Mouse (Mus musculus): Measurements from ENCODE around the gene Psma3. TPM values are rescaled to one million over a fixed set of nuclear protein-coding genes. Genes with fewer than 3 reads are reported as not detected.
A peak's percentile ranks its signal among the peaks of the same experiment; 100 is the strongest.

The Psma3 gene
- polyA plus RNA-seq (2014; fragmentation: Nextera tagmentation; extraction: Ambion mirVana), result 628 and 652 TPM in 2 replicates

GRCm38 (mm10) chr12:70974441-70975266 is at the start of gene Psma3:
Gene Psma3, plus strand, starts transcription at chr12:70974621.
- Histone ChIP-seq H3K4me1 (ENCODE audit: control insufficient read depth, insufficient read depth, low read length) (peaks cover 3% of the 10 kb centered on the region; the same call in 1 of the 2 replicates), H3K9me3 (ENCODE audit: control insufficient read depth, low read length) (no peaks in the 10 kb centered on the region), H3K27ac (replicated peaks; ENCODE audit: low read depth, low read length) (peak within 1 kb of the TSS; percentile 93), H3K9ac (ENCODE audit: low read length) (peak within 1 kb of the TSS; percentile 93), H3K4me2 (ENCODE audit: low read depth, severe bottlenecking) (peak within 1 kb of the TSS; percentile 66), H3K27me3 (ENCODE audit: control insufficient read depth, insufficient read depth, low read length) (no peaks in the 10 kb centered on the region), H3K4me3 (ENCODE audit: low read depth, low read length) (peak within 1 kb of the TSS; percentile 86), H3K36me3 (ENCODE audit: control insufficient read depth, insufficient read depth, low read length) (peaks cover 6% of the 10 kb centered on the region; the same call in 1 of the 2 replicates)
- WGBS, result under 1% methylated on average over 71 of the region's 71 CpGs
- ATAC-seq (ENCODE audit: insufficient number of reproducible peaks, low FRiP score, low TSS enrichment, low read depth), result peak; percentile 98
- peak; percentile 91 for DNase-seq (ENCODE audit: low spot score)

GRCm38 (mm10) chr12:70929781-70930180 is 44.6 kb upstream of the Psma3 start:
- no peak for DNase-seq (ENCODE audit: low spot score)
- H3K4me1 ChIP-seq (ENCODE audit: control insufficient read depth, insufficient read depth, low read length), result no peaks in the 10 kb centered on the region
- H3K4me2 ChIP-seq (ENCODE audit: low read depth, severe bottlenecking), result no peak overlapping the region
- no peaks in the 10 kb centered on the region for H3K9me3 ChIP-seq (ENCODE audit: control insufficient read depth, low read length)
- H3K36me3 ChIP-seq (ENCODE audit: control insufficient read depth, insufficient read depth, low read length), result no peaks in the 10 kb centered on the region
- H3K4me3 ChIP-seq (ENCODE audit: low read depth, low read length), result no peak overlapping the region
- WGBS, result 89% methylated on average over 4 of the region's 4 CpGs
- no peak overlapping the region for H3K9ac ChIP-seq (ENCODE audit: low read length)
- no peak overlapping the region for H3K27ac ChIP-seq (replicated peaks; ENCODE audit: low read depth, low read length)
- no peaks in the 10 kb centered on the region for H3K27me3 ChIP-seq (ENCODE audit: control insufficient read depth, insufficient read depth, low read length)
- ATAC-seq (ENCODE audit: insufficient number of reproducible peaks, low FRiP score, low TSS enrichment, low read depth), result no peak

- DNase-seq (ENCODE audit: low spot score), result peak; percentile 28
- H3K4me1 ChIP-seq (ENCODE audit: control insufficient read depth, insufficient read depth, low read length), result no peaks in the 10 kb centered on the region
- H3K9ac ChIP-seq (ENCODE audit: low read length), result peak overlapping the region; percentile 59
- H3K9me3 ChIP-seq (ENCODE audit: control insufficient read depth, low read length), result no peaks in the 10 kb centered on the region
- peak overlapping the region; percentile 75 for H3K4me3 ChIP-seq (ENCODE audit: low read depth, low read length)
- peak overlapping the region; percentile 32 for H3K4me2 ChIP-seq (ENCODE audit: low read depth, severe bottlenecking)
- H3K27me3 ChIP-seq (ENCODE audit: control insufficient read depth, insufficient read depth, low read length), result no peaks in the 10 kb centered on the region
- H3K27ac ChIP-seq (replicated peaks; ENCODE audit: low read depth, low read length), result peak overlapping the region; percentile 87
- no peak for ATAC-seq (ENCODE audit: insufficient number of reproducible peaks, low FRiP score, low TSS enrichment, low read depth)
- WGBS, result 24% methylated on average over 10 of the region's 12 CpGs
- no peaks in the 10 kb centered on the region; the same call in 1 of the 2 replicates for H3K36me3 ChIP-seq (ENCODE audit: control insufficient read depth, insufficient read depth, low read length)
Observed at GRCm38 (mm10) chr12:70937150-70937549, 37.3 kb upstream of the Psma3 start.

GRCm38 (mm10) chr12:70937571-70938384 is 36.6 kb upstream of the Psma3 start, which contains the start of gene Actr10:
Gene Actr10, plus strand, starts transcription at chr12:70937857.
- H3K36me3 ChIP-seq (ENCODE audit: control insufficient read depth, insufficient read depth, low read length), result no peaks in the 10 kb centered on the region; the same call in 1 of the 2 replicates
- peak within 1 kb of the TSS; percentile 58 for H3K4me2 ChIP-seq (ENCODE audit: low read depth, severe bottlenecking)
- no peaks in the 10 kb centered on the region for H3K27me3 ChIP-seq (ENCODE audit: control insufficient read depth, insufficient read depth, low read length)
- under 1% methylated on average over 59 of the region's 59 CpGs for WGBS
- ATAC-seq (ENCODE audit: insufficient number of reproducible peaks, low FRiP score, low TSS enrichment, low read depth), result peak; percentile 95
- DNase-seq (ENCODE audit: low spot score), result peak; percentile 98
- peak within 1 kb of the TSS; percentile 75 for H3K4me3 ChIP-seq (ENCODE audit: low read depth, low read length)
- H3K9ac ChIP-seq (ENCODE audit: low read length), result peak within 1 kb of the TSS; percentile 85
- H3K9me3 ChIP-seq (ENCODE audit: control insufficient read depth, low read length), result no peaks in the 10 kb centered on the region
- no peaks in the 10 kb centered on the region for H3K4me1 ChIP-seq (ENCODE audit: control insufficient read depth, insufficient read depth, low read length)
- peak within 1 kb of the TSS; percentile 87 for H3K27ac ChIP-seq (replicated peaks; ENCODE audit: low read depth, low read length)

GRCm38 (mm10) chr12:70940806-70941205 is 33.6 kb upstream of the Psma3 start:
- no peaks in the 10 kb centered on the region; the same call in 1 of the 2 replicates for H3K36me3 ChIP-seq (ENCODE audit: control insufficient read depth, insufficient read depth, low read length)
- H3K9ac ChIP-seq (ENCODE audit: low read length), result no peak overlapping the region
- no peak overlapping the region for H3K27ac ChIP-seq (replicated peaks; ENCODE audit: low read depth, low read length)
- no peaks in the 10 kb centered on the region for H3K9me3 ChIP-seq (ENCODE audit: control insufficient read depth, low read length)
- H3K4me2 ChIP-seq (ENCODE audit: low read depth, severe bottlenecking), result no peak overlapping the region
- 97% methylated on average over 7 of the region's 7 CpGs for WGBS
- DNase-seq (ENCODE audit: low spot score) (no peak), ATAC-seq (ENCODE audit: insufficient number of reproducible peaks, low FRiP score, low TSS enrichment, low read depth) (no peak)
- H3K27me3 ChIP-seq (ENCODE audit: control insufficient read depth, insufficient read depth, low read length), result no peaks in the 10 kb centered on the region
- no peaks in the 10 kb centered on the region for H3K4me1 ChIP-seq (ENCODE audit: control insufficient read depth, insufficient read depth, low read length)
- no peak overlapping the region for H3K4me3 ChIP-seq (ENCODE audit: low read depth, low read length)

GRCm38 (mm10) chr12:70944181-70944580 is 30.2 kb upstream of the Psma3 start:
- Histone ChIP-seq H3K27me3 (ENCODE audit: control insufficient read depth, insufficient read depth, low read length) (no peaks in the 10 kb centered on the region), H3K4me3 (ENCODE audit: low read depth, low read length) (no peak overlapping the region), H3K9me3 (ENCODE audit: control insufficient read depth, low read length) (no peaks in the 10 kb centered on the region), H3K4me2 (ENCODE audit: low read depth, severe bottlenecking) (no peak overlapping the region), H3K27ac (replicated peaks; ENCODE audit: low read depth, low read length) (no peak overlapping the region), H3K9ac (ENCODE audit: low read length) (no peak overlapping the region), H3K36me3 (ENCODE audit: control insufficient read depth, insufficient read depth, low read length) (peaks cover 2% of the 10 kb centered on the region; the same call in 1 of the 2 replicates), H3K4me1 (ENCODE audit: control insufficient read depth, insufficient read depth, low read length) (no peaks in the 10 kb centered on the region)
- DNase-seq (ENCODE audit: low spot score) (no peak), ATAC-seq (ENCODE audit: insufficient number of reproducible peaks, low FRiP score, low TSS enrichment, low read depth) (no peak)
- WGBS, result 90% methylated on average over 5 of the region's 5 CpGs

- H3K27me3 ChIP-seq (ENCODE audit: control insufficient read depth, insufficient read depth, low read length), result no peaks in the 10 kb centered on the region
- no peak for ATAC-seq (ENCODE audit: insufficient number of reproducible peaks, low FRiP score, low TSS enrichment, low read depth)
- 95% methylated on average over 10 of the region's 10 CpGs for WGBS
Observed at GRCm38 (mm10) chr12:70946585-70947256, 27.7 kb upstream of the Psma3 start.

GRCm38 (mm10) chr12:70958640-70959039 is 15.8 kb upstream of the Psma3 start:
- no peak overlapping the region for H3K4me2 ChIP-seq (ENCODE audit: low read depth, severe bottlenecking)
- no peak overlapping the region for H3K4me3 ChIP-seq (ENCODE audit: low read depth, low read length)
- 85% methylated on average over 4 of the region's 4 CpGs for WGBS
- no peak overlapping the region for H3K27ac ChIP-seq (replicated peaks; ENCODE audit: low read depth, low read length)
- no peaks in the 10 kb centered on the region for H3K4me1 ChIP-seq (ENCODE audit: control insufficient read depth, insufficient read depth, low read length)
- peaks cover 18% of the 10 kb centered on the region for H3K36me3 ChIP-seq (ENCODE audit: control insufficient read depth, insufficient read depth, low read length)
- no peaks in the 10 kb centered on the region for H3K27me3 ChIP-seq (ENCODE audit: control insufficient read depth, insufficient read depth, low read length)
- ATAC-seq (ENCODE audit: insufficient number of reproducible peaks, low FRiP score, low TSS enrichment, low read depth), result no peak
- H3K9ac ChIP-seq (ENCODE audit: low read length), result no peak overlapping the region
- DNase-seq (ENCODE audit: low spot score), result peak; percentile 9
- H3K9me3 ChIP-seq (ENCODE audit: control insufficient read depth, low read length), result no peaks in the 10 kb centered on the region

More at GRCm38 (mm10) chr12:70946585-70947256, 27.7 kb upstream of the Psma3 start:
- Histone ChIP-seq H3K9ac (ENCODE audit: low read length) (no peak overlapping the region), H3K4me1 (ENCODE audit: control insufficient read depth, insufficient read depth, low read length) (no peaks in the 10 kb centered on the region), H3K36me3 (ENCODE audit: control insufficient read depth, insufficient read depth, low read length) (peaks cover 2% of the 10 kb centered on the region; the same call in 1 of the 2 replicates), H3K4me2 (ENCODE audit: low read depth, severe bottlenecking) (no peak overlapping the region), H3K27ac (replicated peaks; ENCODE audit: low read depth, low read length) (no peak overlapping the region), H3K4me3 (ENCODE audit: low read depth, low read length) (no peak overlapping the region), H3K9me3 (ENCODE audit: control insufficient read depth, low read length) (no peaks in the 10 kb centered on the region)
- no peak for DNase-seq (ENCODE audit: low spot score)

Measured in limb, embryonic 11.5 days (tissue).